Mouse (Mus musculus) MEL (cell line): ENCODE measurements around the gene Stmn1. TPM values are rescaled to one million over a fixed set of nuclear protein-coding genes. Genes with fewer than 3 reads are reported as not detected.

ENCODE experiments used
- DNase-seq: peaks from one replicate; pipeline ENCODE4 v3.0.0; 2011; ENCODE audit warnings: low read depth, low spot score
- H3K27ac ChIP-seq: 2 replicates; pipeline ENCODE4 v1.5.1; 2012; ENCODE audit warnings: low read depth, mild to moderate bottlenecking, control low read depth, low read length, moderate library complexity; ENCODE audit not compliant: control insufficient read depth
- H3K27me3 ChIP-seq, 2 experiments: fragments of 150-350 bp in 1 of 2; sonication (generic) in 1 of 2; 2 replicates each; pipeline ENCODE4 v1.6.1; 2012; ENCODE audit warnings: low read length in 2 of 2, mild to moderate bottlenecking in 2 of 2, improper control_type of control experiment in 1 of 2, moderate library complexity in 1 of 2; ENCODE audit not compliant: insufficient read depth in 2 of 2, control insufficient read depth in 1 of 2
- H3K36me3 ChIP-seq, 2 experiments: 2 replicates each; pipeline ENCODE4 v1.6.1; 2012 to 2014; ENCODE audit warnings: low read length in 2 of 2, improper control_type of control experiment in 1 of 2, inconsistent platforms in 1 of 2, mild to moderate bottlenecking in 1 of 2; ENCODE audit not compliant: insufficient read depth in 2 of 2, control insufficient read depth in 1 of 2
- H3K4me1 ChIP-seq, 2 experiments: fragments of 150-350 bp in 1 of 2; sonication (generic) in 1 of 2; 2 replicates each; pipeline ENCODE4 v1.6.1; 2012; ENCODE audit warnings: low read length in 2 of 2, improper control_type of control experiment in 1 of 2, mild to moderate bottlenecking in 1 of 2; ENCODE audit not compliant: insufficient read depth in 2 of 2, control insufficient read depth in 1 of 2
- H3K4me3 ChIP-seq, 2 experiments: fragments of 150-350 bp in 1 of 2; sonication (generic) in 1 of 2; 2 replicates each; pipeline ENCODE4 v1.5.1; 2012; ENCODE audit warnings: low read depth in 2 of 2, low read length in 2 of 2, mild to moderate bottlenecking in 2 of 2, moderate library complexity in 2 of 2, control low read depth in 1 of 2, improper control_type of control experiment in 1 of 2; ENCODE audit not compliant: control insufficient read depth in 1 of 2, insufficient read depth in 1 of 2
- H3K79me2 ChIP-seq: 2 replicates; pipeline ENCODE4 v1.6.1; 2012; ENCODE audit warnings: mild to moderate bottlenecking, low read length, moderate library complexity; ENCODE audit not compliant: control insufficient read depth, poor library complexity, insufficient read depth
- H3K9ac ChIP-seq: 2 replicates; pipeline ENCODE4 v1.6.1; 2012; ENCODE audit warnings: low read depth, mild to moderate bottlenecking, control low read depth, low read length, moderate library complexity; ENCODE audit not compliant: control insufficient read depth, poor library complexity, severe bottlenecking
- H3K9me3 ChIP-seq: fragments of 150-350 bp; sonication (generic); replicated peaks from 2 replicates; pipeline ENCODE4 v1.6.1; 2012; ENCODE audit warnings: mild to moderate bottlenecking, low read length, improper control_type of control experiment, moderate library complexity; ENCODE audit not compliant: insufficient read depth
- CHD2 ChIP-seq: IDR thresholded peaks from 2 replicates; pipeline ENCODE4 v1.6.1; 2011; ENCODE audit warnings: low read length, improper control_type of control experiment
- E2F4 ChIP-seq: IDR thresholded peaks from 2 replicates; pipeline ENCODE4 v1.6.1; 2011; ENCODE audit warnings: low read depth, low read length, improper control_type of control experiment, borderline replicate concordance
- ELF1 ChIP-seq: IDR thresholded peaks from 2 replicates; pipeline ENCODE4 v1.6.1; 2014; ENCODE audit warnings: low read depth, mild to moderate bottlenecking, inconsistent platforms, low read length, improper control_type of control experiment, moderate library complexity
- EP300 ChIP-seq, 2 experiments: IDR thresholded peaks; 2 replicates each; pipeline ENCODE4 v1.6.1; 2011; ENCODE audit warnings: improper control_type of control experiment in 2 of 2, low read length in 2 of 2, low read depth in 1 of 2, mild to moderate bottlenecking in 1 of 2
- HCFC1 ChIP-seq: IDR thresholded peaks from 2 replicates; pipeline ENCODE4 v1.6.1; 2012; ENCODE audit warnings: low read depth, mild to moderate bottlenecking, inconsistent platforms, low read length, improper control_type of control experiment, moderate library complexity
- JUND ChIP-seq: IDR thresholded peaks from 2 replicates; pipeline ENCODE4 v1.6.1; 2011; ENCODE audit warnings: low read depth, mild to moderate bottlenecking, improper control_type of control experiment, low read length
- MAX ChIP-seq: IDR thresholded peaks from 2 replicates; pipeline ENCODE4 v1.6.1; 2011; ENCODE audit warnings: low read length, improper control_type of control experiment
- MAZ ChIP-seq: IDR thresholded peaks from 2 replicates; pipeline ENCODE4 v1.6.1; 2012; ENCODE audit warnings: low read depth, mild to moderate bottlenecking, inconsistent platforms, low read length, improper control_type of control experiment
- MEF2A ChIP-seq: IDR thresholded peaks from 2 replicates; pipeline ENCODE4 v1.6.1; 2014; ENCODE audit warnings: low read depth, mild to moderate bottlenecking, inconsistent platforms, low read length, improper control_type of control experiment; ENCODE audit not compliant: poor library complexity, insufficient replicate concordance, severe bottlenecking; ENCODE audit errors: extremely low read depth
- MXI1 ChIP-seq: IDR thresholded peaks from 2 replicates; pipeline ENCODE4 v1.6.1; 2011; ENCODE audit warnings: mild to moderate bottlenecking, low read depth, low read length, improper control_type of control experiment
- MYB ChIP-seq: IDR thresholded peaks from 2 replicates; pipeline ENCODE4 v1.6.1; 2011; ENCODE audit warnings: mild to moderate bottlenecking, low read depth, low read length, improper control_type of control experiment
- MYC ChIP-seq: IDR thresholded peaks from 2 replicates; pipeline ENCODE4 v1.6.1; 2011; ENCODE audit warnings: low read depth, mild to moderate bottlenecking, low read length, improper control_type of control experiment, moderate library complexity
- RAD21 ChIP-seq: IDR thresholded peaks from 2 replicates; pipeline ENCODE4 v1.6.1; 2011; ENCODE audit warnings: mild to moderate bottlenecking, low read depth, low read length, improper control_type of control experiment
- SIN3A ChIP-seq: IDR thresholded peaks from 2 replicates; pipeline ENCODE4 v1.6.1; 2012; ENCODE audit warnings: low read length, improper control_type of control experiment, inconsistent platforms
- SMC3 ChIP-seq: IDR thresholded peaks from 2 replicates; pipeline ENCODE4 v1.6.1; 2011; ENCODE audit warnings: low read depth, low read length, improper control_type of control experiment
- USF1 ChIP-seq: IDR thresholded peaks from 2 replicates; pipeline ENCODE4 v1.6.1; 2014; ENCODE audit warnings: low read depth, mild to moderate bottlenecking, inconsistent platforms, low read length, improper control_type of control experiment, moderate library complexity
- ZC3H11A ChIP-seq: IDR thresholded peaks from 2 replicates; pipeline ENCODE4 v1.6.1; 2012; ENCODE audit warnings: low read depth, mild to moderate bottlenecking, inconsistent platforms, low read length, improper control_type of control experiment
- ZKSCAN1 ChIP-seq: IDR thresholded peaks from 2 replicates; pipeline ENCODE4 v1.6.1; 2012; ENCODE audit warnings: low read depth, mild to moderate bottlenecking, inconsistent platforms, low read length, improper control_type of control experiment, moderate library complexity
- ZMIZ1 ChIP-seq: IDR thresholded peaks from 2 replicates; pipeline ENCODE4 v1.6.1; 2012; ENCODE audit warnings: low read depth, mild to moderate bottlenecking, inconsistent platforms, low read length, improper control_type of control experiment, moderate library complexity
- ZNF384 ChIP-seq: IDR thresholded peaks from 2 replicates; pipeline ENCODE4 v1.6.1; 2012; ENCODE audit warnings: low read depth, mild to moderate bottlenecking, inconsistent platforms, low read length, improper control_type of control experiment
- polyA plus RNA-seq, 2 experiments: library from polyadenylated mRNA; stranded (reverse) in 1 of 2; unstranded in 1 of 2; fragments of >175 nt in 1 of 2; fragments of >200 nt in 1 of 2; gene quantifications; 2 replicates each; pipeline versions ENCODE4 v1.2.1 to v1.2.4; 2012; ENCODE audit warnings: low replicate concordance in 2 of 2, low read depth in 1 of 2; ENCODE audit not compliant: insufficient read length in 2 of 2, insufficient read depth in 1 of 2, missing spikeins in 1 of 2
- total RNA-seq: library from RNA; depleted of rRNA; stranded (reverse); fragments of 300-350 nt; gene quantifications from 2 replicates; pipeline ENCODE4 v1.2.3, GENCODE M21; 2012

The Stmn1 gene
- total and polyA plus RNA-seq, 3 experiments = 214 to 350 TPM; not detected in 1

- no peak overlapping the region for H3K27ac ChIP-seq
- no peaks in the 10 kb centered on the region for H3K4me1 ChIP-seq
- DNase-seq = no peak
- no peak for TF ChIP-seq MYB
- TF ChIP-seq ELF1 = no peak
- no peak for TF ChIP-seq MXI1
- TF ChIP-seq HCFC1 = no peak
- TF ChIP-seq E2F4 = no peak
- TF ChIP-seq ZNF384 = no peak
- TF ChIP-seq CHD2 = no peak
- H3K79me2 ChIP-seq = no peaks in the 10 kb centered on the region
- H3K9ac ChIP-seq = no peak overlapping the region
- H3K36me3 ChIP-seq = no peaks in the 10 kb centered on the region
- H3K4me3 ChIP-seq = no peak overlapping the region
- H3K9me3 ChIP-seq = no peaks in the 10 kb centered on the region
- H3K27me3 ChIP-seq = peaks cover 5 to 7% of the 10 kb centered on the region in 2 experiments
These were observed 16.6 kb upstream of the Stmn1 start for GRCm38 (mm10) chr4:134451484-134451883.

DNA sequence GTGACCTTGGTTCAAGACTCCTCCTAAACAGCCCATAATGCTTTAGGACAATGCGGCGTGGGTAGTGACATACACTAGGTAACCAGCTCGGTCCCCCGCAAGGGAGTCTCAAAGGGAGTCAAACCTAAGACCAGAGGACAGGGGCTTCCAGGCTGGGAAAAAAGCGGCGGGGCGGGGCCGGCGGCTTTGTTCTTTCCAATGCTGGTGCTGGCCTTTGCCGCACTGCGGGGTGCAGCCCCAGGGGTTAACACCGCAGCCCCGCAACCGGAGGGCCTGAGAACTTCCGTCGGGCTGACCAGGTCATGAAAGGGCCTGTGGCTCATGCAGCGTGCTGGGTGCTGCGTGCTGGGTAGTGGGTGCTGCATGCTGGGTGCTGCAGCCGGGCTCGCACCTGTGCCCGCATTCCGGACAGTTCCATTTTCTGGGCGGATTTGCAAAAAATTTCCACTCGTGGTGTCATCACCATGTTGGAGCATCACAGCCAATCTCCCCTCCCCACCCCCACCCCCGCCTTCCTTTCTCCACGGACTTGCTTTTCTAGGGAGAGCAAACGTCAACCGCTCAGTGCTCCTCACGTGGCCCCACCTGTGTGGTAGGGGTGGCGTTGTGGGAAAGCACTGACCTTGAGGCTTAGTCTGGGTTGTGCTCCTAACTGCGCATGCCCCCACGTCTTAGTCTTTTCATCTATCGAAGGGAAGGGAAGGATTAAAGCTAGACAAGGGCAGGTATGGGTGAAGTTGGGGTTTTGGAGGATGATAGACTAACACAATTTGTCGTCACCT lies 14.3 kb upstream of the Stmn1 start:
- TF ChIP-seq RAD21 (no peak), SMC3 (no peak), ZKSCAN1 (no peak), JUND (no peak), ZC3H11A (no peak), EP300 (IDR thresholded peaks at IDR 0.05; ENCODE audit: low read depth in 1 of 2, low read length in 2 of 2) (no peak), MAZ (no peak), ZMIZ1 (no peak), MYC (no peak), MYB (no peak), ELF1 (no peak), USF1 (no peak), SIN3A (no peak), HCFC1 (no peak), MEF2A (no peak), MAX (no peak)
- Histone ChIP-seq H3K27me3 (peaks cover 5 to 7% of the 10 kb centered on the region in 2 experiments; a peak in 3 of 4 replicates), H3K79me2 (no peaks in the 10 kb centered on the region), H3K9me3 (no peaks in the 10 kb centered on the region), H3K4me3 (no peak overlapping the region), H3K36me3 (no peaks in the 10 kb centered on the region), H3K9ac (no peak overlapping the region), H3K27ac (no peak overlapping the region), H3K4me1 (no peaks in the 10 kb centered on the region)
- DNase-seq = no peak
